Mouse (Mus musculus): ENCODE measurements at regions not wholly inside any gene's neighbourhood (a gene's known extent, or its start where the extent isn't known, plus 50 kb on each side); places are given as distances from the start of the nearest gene placed in this dataset.

DNA sequence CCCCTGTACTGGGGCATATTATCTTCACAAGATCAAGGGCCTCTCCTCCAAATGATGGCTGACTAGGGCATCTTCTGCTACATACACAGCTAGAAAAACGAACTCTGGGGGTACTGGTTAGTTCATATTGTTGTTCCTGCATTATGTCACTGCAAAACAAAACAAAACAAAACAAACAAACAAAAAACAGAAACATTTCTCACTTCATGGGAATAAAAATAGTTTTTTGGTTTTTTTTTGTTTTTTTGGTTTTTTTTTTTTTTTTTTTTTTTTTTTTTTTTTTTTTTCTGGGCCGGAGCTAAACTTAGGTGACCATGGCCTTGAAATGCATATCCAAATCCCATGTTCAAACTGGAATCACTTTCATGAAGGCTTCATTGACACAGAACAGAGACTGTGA lies 1184.4 kb downstream of the Efna5 start:
- no peak for DNase-seq

DNA sequence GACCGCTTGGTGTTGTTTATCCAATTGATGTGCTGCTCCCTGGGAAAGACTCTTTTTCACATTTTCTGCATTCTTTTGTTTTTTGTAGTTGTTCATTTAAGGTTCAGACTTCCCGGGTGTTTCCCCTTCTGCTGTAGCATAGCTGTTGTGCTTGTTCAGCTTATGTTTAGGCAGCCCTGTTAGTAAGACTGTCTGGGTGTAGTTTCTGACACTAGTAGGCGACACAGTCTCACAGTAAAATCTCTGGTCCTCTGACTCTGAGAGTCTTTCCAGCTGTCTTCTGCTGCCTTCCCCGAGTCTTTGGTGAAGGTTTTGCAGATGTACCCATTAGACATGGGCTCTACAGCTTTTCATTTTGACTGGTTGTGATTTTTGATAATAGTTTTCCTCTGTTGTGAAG lies 1194.8 kb downstream of the Efna5 start:
- DNase-seq: no peak

DNA sequence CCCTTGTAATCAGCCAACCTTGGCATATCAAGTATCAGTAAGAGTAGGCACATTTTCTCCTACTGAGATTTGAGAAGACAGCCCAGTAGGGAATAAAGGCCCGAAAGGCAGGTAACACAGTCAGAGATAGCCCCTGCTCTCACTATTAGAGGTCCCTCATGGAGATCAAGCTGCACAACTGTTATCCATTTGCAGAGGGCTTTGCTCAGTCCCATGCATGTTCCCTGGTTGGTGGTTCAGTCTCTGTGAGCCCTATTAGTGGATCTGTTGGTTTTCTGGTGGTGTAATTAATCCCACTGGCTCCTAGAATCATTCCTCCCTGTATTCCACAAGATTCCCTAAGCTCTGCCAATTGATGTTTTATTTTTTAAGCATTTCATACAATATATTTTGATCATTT lies 1196.6 kb downstream of the Efna5 start:
- no peak for DNase-seq

DNA sequence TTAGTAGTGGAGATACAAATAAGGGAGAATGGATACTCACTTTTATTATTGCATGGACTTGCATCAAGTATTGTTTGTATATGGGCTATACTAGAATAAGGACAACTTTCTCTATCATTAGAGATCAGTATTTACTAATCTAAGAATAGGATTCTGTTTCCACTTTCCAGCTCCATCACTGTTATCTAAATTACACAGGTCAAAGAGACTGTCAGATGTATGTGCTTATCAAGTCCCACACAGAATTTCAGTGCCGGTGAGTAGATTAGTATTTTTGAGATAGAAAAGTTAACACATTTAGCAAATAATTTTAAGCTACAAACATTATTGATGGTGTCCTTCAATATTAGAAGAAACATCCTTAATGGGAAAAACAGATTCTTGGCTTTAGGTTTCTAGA lies 1210.5 kb downstream of the Efna5 start:
- no peak for DNase-seq

DNA sequence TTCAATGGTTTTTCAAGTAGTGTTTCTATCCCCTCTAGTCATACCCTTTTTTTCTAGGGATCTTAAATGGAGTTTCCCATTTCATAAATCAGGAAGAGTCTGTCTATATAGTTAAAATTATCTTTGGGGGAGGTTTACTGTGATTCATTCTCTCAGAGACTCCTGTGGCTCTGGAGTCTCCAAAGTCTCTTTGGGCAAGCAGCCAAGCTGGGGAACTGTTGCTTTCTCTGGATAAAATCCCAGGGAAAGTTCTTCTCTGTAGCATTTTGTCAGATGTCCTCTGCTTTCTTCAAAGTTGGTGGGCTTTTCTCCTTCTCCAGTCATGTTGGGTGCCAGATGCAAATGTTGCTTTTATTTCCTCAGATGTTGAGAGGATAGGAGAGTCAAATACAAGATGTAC lies 1213.7 kb downstream of the Efna5 start:
- peak; percentile 22 to 47 for DNase-seq

DNA sequence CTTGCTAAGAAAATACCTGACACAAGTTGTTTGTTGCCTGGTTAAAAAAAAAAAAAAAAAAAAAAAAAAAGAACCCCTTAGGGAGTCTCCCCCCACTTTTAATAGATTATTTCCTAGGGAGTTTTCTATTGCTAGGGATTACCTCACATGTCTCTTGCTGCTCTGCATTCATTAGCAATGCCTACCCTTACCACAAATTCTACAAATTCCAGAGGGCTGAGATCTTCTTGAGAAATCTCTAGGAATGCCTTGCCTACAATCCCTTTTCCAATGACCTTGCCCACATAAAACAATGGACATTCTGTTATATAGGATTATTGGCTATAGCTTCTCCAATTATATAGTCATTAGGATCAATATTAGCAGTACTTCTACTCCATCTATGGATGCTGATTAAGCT lies 1216.2 kb downstream of the Efna5 start:
- no peak for DNase-seq

DNA sequence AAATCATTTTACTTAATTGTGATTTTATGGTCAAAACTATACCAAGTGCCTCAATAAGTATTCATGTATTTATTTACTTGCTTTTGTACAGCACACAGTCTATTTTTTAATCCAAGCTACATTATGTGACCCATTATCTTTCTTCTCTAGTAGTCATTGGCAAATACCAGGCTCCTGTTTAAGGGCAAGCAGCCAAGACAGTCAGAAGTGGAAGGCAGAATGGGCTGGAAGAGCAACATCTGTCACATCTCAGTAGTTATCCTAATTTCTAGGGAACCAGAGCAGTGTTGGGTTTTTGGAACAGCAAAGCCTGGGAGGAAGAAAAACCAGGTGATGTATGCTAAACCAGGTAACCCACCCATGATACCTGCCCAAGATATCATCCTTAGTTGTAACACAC lies 1233.5 kb downstream of the Efna5 start:
- DNase-seq: peak; percentile 49 to 53

DNA sequence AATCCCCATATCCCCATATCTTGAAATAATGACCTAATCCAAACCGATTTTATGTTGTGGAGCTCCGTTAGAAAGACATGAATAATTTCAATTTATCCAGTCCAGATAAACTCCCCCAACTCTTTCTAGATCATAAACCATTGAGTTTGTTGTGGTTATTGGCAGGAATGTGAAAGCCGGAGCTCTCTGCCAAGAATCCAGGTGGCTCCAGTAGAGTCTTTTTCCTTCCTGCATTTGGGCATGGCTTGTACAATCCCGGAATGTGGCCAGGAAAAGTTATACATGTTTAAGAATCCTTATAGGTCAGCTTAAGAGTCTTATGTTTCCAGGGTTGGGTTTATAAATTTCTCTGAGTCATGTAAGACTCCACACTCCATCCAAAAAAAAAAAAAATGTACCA lies 1272.8 kb downstream of the Efna5 start:
- DNase-seq: peak; percentile 72 to 82

DNA sequence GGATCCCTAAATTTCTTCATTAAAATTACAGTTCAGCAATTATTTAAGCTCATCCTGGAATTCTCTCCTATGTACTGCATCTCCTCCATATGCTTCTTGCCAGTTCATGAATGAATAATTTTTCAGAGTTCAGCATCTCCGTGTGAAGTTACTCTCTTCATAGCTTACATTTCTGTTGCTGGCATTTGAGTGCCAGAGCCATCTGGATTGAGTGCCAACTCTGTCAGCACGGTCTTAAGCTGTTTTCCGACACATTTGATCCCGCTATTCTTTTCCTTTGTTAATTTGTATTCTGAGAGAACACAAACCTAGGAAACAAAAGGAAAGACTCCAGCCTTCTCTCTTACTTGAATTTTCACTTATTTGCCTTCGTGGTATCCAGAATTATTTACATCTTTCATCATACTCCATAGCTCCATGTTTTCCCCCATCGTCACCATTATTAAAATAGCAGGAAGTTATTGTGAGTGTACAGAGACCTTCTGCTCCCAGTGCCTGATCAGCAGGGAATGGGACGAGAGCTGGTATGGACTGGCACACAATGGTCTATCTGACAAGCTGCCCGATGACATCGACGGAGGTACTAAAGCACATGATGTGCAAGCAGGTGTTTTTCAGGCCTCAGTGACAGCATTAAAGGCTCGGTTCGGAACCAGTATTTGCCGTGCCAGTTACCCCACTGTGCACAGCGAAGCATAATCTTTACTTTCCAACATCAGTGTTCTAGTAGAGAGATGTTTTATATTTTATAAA lies 1274.2 kb downstream of the Efna5 start:
- peak; percentile 65 to 84 for DNase-seq

DNA sequence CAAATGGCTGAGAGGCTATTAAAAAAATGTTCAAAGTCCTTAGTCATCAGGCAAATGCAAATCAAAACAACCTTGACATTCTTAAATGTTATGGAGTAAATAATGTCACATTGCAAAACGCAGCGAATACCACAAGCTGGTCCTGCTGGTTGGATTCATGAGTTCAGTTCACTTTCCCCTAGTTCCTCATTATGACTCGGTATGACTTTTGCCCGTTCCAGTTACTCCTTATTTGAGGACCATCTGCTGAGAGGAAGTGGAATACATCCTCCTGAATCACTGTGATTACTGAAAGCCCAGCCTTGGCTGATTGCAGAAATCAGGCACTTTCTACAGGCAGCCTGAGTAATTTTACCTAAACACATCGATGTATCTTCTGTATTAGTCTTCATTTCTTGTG lies 1276.9 kb downstream of the Efna5 start:
- DNase-seq: no peak

DNA sequence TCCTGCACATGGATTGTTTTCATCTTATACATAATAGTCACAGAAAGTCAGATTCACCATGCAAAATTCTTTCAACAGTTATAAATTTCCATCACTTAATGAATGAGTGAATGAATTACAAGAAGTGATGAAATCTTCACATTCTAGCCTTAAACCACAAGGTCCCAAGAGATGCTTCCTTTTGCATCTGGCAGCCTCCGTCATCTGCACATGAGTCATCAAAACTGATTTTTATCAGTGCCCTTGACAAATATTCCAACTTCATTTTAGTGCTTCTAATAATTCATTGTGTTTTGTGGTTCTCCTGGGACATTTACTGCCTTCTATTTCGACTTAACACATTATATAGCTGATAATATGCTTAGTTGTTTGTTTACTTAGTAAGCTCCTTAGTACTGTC lies 1291.9 kb downstream of the Efna5 start:
- no peak for DNase-seq

DNA sequence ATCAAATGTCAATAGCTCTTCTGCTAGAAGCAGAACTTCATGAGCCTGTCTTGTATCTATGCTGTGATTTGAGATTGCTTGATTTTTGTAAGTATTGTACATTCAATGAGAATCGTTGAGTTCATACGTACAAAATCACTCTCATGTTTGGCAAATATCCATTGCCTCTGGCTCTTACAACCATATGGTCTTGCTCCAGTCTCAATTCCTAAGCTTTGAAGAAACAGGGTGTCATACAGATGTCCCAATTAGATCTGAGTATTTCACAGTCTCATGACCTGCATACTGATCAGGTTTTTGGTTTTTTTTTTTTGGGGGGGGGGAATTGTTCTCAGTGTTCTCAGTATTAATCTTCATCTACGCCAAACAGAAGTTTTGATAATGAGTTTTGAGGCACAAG lies 1302.2 kb downstream of the Efna5 start:
- DNase-seq: no peak

DNA sequence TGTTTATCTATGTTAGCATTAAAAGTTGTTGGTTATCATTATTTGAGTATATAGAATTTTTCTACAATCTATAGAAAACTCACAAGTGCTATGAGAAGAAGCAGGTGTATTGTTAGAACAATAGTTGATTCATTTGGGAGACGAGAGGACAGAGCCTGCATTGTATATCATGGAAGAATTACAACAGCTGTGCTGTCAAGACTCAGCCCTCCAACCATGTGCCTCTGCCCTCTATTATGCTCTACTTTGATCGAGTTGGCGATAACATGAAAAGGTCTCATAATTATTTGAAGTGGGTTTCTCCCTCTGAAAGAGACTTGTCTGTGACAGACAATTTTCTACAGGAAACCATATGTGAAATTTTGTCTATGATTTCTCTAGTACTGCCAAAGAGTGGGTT lies 1310.2 kb downstream of the Efna5 start:
- no peak for DNase-seq
